Mouse (Mus musculus) liver, adult (tissue): ENCODE data around the gene Rap1b.

Source experiments
- GATA4 ChIP-seq: IDR thresholded peaks from 2 replicates; pipeline ENCODE4 v1.6.1; 2014; ENCODE audit warnings: mild to moderate bottlenecking, low read length; ENCODE audit not compliant: insufficient replicate concordance

The Rap1b gene

DNA sequence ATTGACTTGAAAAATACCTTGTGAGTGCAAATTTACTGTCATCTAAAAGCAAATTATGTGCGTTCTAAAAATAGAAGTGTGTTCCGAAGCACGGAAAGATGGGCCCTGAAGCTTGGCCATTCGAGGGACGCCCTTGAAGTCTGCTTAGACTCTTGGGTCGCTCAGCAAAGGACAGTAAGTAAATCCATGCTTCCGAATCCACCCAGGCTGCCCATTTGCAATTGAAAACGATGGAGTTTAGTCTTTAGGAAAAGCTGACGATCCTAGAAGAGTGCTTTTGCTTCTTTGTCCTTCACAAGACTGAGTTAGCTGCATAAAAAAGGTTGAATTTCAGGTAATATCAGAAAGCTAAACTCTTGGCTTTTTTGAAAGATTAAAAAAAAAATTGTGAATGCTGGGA is 39.9 kb downstream of the Rap1b start:
- TF ChIP-seq GATA4: no peak

DNA sequence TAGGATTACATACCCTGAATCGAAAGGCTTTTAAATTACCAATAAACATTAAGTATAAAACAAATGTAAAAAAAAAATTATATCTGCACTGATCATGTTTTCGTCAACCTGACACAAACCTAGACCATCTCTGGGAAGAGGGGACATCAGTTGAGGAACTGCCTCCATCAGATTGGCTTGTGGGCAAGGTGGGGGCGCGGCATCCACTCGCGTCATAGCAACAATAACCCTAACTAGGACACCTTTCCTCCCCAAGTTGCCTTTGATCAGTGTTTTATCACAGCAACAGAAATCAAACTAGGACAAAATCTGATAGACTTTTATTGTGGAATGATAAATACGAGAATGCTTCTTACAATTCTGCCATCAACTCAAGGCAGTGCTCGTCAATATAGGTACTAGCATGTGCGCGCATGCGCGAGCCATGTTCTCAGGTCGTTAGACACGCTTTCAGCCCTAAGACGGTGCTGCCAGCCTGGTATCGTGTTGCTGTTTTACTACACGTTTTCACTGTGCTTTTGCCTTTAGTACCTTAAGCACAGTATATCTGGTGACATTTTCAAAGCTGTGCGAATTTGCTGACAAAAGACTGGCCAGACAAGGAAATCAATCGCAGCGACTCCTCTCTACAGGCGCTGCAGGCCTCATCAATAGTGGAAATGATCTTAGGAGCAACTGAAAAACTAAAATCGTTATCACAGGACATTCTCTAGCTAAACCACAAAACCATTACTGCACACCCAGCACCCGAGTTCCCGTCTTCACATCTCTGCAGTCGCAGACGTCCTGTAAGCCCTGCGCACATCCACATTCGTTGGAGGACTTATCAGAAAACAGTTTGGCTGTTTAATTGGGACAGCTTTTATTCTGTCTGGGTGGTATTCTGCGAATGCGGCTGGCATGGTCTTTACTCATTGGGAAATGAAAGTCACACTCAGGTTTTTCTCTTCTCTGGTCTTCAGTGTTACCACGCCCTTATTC is 41.7 kb downstream of the Rap1b start:
- no peak for TF ChIP-seq GATA4

DNA sequence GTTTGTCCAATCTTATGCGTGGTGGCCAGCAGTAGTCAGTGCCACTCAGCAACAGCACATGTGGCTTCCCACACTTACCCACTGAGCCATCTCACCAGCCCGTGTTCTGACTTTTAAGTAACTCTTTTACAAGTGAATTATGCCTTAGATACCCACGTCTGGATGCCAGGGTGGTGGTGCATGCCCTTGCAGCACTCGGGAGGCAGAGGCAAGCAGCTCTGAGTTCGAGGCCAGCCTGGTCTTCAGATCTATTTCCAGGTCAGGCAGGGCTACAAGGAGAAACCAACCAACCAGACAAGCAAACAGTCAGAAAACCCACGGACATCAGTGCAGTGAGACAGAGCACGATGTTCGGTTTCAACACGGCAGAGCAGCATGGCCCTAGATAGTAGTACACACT is 43.9 kb downstream of the Rap1b start:
- TF ChIP-seq GATA4: no peak

DNA sequence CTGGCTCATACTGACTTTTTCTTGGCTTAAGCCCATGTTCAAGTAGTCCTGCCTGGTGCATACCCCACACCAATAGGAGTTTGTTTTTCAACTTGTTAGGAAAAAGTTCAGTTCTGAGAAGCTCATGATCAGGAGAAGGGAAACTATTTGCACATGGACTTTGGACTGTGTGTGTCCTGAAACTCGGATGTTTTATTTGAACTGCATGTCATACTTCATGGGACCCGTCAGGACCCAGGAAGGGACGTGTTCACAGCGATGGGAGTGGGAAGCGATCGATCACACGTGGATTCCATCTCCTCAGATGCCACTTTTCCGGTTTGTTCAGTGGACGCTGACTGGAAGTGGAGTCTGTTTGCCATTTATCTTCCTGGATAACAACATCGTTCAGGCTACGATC is 46.0 kb downstream of the Rap1b start:
- TF ChIP-seq GATA4: no peak

DNA sequence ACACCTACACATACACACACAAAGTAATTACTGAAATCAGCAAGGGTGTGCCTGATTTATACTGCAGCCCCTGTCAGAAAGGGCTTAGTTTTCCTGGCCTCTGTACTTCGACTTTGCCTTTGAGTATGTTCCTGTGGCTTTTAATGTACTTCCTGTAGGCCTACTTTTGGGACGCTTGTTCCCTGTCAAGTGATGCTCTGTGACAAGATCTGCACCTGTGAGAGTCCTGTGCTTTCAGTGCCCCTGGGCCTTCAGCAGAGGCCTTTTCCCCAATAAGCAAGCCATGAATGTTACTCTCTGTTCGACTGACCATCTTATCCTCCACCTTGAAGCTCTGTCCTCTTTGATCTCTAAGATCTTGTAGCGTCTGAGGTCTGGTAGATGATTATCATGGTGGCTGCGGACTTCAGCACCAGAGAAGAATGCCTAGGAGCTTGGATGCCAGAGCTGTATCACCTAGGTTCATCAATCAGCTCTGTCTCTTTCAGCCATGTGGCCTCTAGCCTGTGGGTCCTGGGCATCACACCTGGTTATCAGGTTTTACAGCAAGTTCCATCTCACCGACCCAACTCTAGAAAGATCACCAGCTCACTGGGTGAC is 47.3 kb downstream of the Rap1b start:
- TF ChIP-seq GATA4: no peak

DNA sequence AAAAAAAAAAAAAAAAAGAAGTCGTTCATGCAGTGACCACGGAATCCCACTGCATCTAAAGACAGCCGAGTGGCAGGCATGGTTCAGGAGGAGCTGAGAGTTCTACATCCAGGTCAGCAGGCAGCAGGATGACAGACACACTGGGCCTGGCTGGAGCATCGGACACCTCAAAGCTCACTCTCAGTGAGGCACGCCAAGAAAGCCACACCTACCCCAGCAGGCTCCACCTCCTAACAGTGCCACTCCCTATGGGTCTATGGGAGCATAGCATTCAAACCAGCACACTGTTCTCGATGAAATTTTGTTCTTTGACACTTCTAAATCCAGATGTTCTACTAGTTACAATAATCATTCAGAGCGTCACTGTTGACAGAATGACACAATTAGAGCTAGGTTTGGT is 48.2 kb downstream of the Rap1b start:
- TF ChIP-seq GATA4: no peak

DNA sequence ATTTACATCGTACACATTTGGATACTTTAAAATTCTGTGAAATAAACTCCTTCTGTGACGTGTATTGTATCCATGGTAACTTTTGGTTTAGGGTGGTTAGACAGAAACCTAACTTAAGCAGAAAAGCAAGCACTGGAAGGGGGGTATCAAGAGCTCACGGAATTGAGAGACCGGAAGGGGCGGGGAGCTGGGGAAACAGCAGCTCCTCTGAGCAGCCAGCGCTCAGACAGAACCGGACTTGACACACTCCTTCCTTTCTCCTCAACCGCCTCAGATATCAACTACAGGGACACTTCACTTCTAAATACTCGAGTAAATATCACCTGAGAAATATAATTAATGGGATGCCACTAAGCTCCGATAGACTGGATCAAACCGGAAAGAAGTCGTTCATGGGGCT is 48.7 kb downstream of the Rap1b start:
- TF ChIP-seq GATA4: no peak

DNA sequence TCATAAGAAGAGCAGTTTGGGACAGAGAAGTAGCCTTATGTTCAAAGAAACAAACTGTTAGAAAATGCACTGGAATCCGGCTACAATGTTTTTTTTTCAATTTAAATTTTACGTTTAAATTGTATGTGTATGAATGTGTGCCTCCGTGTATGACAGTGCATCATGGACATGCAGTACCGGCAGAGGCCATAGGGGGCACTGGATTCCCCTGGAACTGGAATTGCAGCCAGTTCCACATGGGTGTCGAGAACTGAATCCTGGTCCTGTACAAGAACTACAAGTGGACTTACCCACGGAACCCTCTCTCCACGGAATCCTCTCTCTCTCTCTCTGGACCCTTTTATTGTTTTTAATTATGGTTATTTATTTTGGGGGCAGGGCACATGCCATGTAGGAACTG is 49.7 kb downstream of the Rap1b start:
- no peak for TF ChIP-seq GATA4

DNA sequence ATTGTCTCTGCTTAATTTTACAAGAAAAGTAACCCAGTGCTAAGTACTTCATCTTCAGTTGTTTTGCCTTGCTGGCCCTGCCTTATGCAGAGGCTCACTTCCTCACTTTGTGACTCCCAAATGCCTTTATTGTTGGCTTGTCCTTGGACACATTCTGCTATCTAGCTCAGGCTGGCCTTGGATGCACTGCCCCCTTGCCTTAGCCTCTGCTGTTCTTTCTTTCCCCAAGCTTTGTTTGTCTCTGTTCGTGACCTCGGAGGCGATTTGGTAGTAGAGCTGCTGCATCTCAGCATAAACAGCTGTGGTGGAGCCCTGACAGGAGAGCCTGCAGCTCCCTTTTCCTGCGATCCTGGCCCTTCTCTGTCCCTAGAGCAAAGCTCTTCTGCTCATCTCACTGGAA is 50.6 kb downstream of the Rap1b start:
- no peak for TF ChIP-seq GATA4

DNA sequence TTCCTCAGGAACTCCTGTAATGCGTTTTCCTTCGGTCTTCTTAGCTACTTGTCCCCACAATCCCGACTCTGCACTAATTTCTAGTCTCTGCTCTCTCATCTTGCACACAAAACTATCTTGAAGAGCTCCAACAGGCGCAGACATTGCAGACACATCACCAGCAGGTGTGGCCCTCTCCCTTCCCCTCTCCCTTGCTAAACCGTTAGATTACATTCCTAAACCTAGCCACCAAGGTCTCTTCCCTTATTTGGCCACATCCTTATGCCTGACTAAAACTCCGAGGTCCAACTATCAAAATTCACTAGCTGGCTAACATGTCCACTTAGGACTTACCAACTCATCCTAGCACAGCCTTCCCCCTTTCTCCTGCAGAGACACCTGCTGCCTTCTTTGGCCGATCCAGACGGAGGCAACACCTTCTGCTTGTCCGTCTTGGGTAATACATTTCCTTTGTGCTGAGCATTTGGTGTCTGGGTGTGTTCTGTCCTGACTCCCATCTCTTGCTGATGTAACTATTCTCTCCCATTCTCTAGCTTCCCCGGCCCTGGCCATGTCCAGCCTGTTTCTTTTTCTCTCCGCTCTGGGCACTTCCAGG is 52.3 kb downstream of the Rap1b start:
- no peak for TF ChIP-seq GATA4

DNA sequence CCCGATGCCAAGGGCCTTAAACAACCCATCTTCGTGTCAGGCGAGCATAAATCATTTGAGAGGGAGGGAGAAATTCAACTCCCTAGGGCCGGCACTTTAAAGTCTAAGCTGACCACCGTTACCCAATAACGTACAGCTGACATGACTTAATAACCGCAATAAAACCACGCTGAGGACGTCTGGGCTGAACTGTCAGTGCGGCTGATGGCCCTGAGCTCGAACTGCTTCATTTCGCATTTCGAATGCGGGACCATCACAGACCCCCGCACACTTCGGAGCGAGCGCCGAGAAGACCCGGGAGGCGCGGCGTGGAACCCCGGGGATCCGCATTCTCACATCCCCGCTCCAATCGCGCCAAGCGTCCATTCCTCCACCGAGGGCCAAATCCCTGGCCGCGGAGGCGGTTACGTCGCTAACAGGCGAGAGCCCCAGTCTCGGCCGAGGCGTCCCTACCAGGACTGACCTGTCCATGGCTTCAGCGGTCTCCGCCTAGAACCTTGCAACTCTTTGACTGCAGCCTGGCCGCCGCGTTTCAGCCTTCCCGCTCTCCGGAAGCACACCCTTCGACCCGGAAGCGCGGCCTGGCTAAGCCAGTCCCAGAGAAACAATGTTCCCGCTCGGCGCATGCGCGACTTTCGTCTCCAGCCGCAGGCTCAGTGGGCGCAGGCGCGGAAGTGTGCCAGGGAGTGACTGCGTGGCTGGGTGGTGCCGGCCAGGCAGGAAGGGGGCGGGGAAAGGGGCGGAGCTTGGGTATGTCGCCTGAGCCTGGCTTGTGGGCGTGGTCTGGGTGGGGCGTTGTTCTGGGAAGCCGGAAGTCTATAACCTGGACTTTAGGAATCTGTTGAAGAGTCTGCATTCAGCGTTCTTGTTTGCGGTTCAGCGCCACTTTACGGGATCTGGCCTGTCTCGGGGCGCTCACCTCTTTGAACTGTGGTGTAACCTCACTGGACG is 53.4 kb downstream of the Rap1b start, which contains the start of gene Nup107:
Gene Nup107 (minus strand): TSS at position 565 of the 951 bp plus-strand sequence.
- no peak; the same call in 1 of the 2 replicates for TF ChIP-seq GATA4

DNA sequence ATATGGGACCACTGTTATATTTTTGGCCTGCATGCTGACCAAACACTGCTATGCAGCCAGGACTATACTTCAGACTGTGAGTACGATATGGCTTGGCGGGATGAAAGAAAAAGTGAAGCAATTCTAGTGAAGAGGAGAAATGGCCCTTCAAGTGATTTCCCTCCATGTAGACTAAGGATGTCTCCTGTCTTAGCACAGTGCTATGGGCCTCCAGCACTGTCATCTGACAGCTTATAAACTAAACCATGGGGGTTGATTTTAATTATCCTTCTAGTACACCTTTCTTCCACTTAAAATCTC is 54.7 kb downstream of the Rap1b start:
- TF ChIP-seq GATA4: no peak

DNA sequence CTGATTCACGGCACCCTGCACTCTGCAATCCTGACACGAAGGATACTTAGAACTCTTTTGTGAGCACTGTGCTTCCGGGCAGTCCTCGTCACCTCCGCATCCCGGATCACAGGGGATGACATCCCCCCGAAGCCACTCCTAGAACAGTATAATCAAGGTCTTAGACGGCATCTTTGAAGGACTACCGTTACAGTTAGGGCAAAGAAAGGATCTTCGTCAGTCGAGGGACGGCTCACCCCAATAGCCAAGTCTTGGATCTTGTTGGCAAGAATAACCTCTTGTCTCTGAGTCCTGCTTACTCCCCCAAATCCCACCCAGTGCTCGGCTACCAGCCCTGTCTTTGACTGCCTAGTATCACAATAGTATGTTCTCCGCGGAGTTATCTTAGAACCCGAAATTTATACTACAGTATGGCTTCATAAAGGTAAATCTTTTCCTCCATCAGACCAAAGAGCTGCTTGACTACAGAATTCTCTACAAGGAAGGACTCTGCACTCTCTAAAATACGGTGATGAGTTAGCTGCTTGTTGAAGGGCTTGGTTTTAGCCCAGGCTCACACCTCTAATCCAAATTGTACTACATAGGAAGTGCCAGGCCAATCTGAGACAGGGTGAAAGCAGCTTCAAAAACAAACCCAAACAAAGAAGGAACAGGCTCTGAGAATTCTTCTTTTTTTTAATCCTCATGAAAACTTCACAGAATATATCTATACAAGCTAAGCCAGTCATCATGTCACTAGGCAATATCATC is 55.2 kb downstream of the Rap1b start:
- TF ChIP-seq GATA4: no peak

DNA sequence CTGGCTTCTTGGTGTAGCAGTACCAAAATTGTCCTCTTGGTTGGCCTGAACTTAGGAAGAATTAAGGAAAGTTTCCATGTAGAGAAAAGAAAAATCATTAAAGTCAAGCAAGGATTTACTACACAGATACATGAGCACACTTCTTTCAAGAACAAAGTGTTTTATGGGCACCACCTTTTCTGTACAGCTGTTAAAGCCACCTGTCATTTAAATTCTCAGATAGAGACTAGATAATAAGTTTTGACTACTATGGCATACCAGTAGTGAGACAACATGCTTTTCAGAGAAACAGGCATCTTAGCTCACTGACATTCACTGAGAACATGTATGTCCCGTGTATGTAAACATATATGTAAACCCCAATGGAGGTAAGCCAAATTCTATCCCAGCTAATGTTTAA is 55.8 kb downstream of the Rap1b start:
- no peak for TF ChIP-seq GATA4
